Mouse (Mus musculus) left cerebral cortex, postnatal 14 days (tissue): ENCODE results near the gene Sfxn3. TPM values are rescaled to one million over a fixed set of nuclear protein-coding genes. Genes with fewer than 3 reads are reported as not detected.

Source experiments
- DNase-seq, 2 experiments: peaks; one replicate each; pipeline ENCODE4 v3.0.0; 2021 to 2022; ENCODE audit warnings: low spot score in 2 of 2, mixed read lengths in 1 of 2
- intact Hi-C: fragments of 180-260 bp; cut with DNase I; formaldehyde crosslinking; loops from one replicate; pipeline ENCODE4 v1.15.1; 2025
- total RNA-seq, 2 experiments: library from RNA; stranded (reverse); gene quantifications; 2 replicates each; pipeline ENCODE4 v1.2.3; 2021

The Sfxn3 gene
- total RNA-seq, 2 experiments from 2014 or later, result 111 to 115 TPM

DNA sequence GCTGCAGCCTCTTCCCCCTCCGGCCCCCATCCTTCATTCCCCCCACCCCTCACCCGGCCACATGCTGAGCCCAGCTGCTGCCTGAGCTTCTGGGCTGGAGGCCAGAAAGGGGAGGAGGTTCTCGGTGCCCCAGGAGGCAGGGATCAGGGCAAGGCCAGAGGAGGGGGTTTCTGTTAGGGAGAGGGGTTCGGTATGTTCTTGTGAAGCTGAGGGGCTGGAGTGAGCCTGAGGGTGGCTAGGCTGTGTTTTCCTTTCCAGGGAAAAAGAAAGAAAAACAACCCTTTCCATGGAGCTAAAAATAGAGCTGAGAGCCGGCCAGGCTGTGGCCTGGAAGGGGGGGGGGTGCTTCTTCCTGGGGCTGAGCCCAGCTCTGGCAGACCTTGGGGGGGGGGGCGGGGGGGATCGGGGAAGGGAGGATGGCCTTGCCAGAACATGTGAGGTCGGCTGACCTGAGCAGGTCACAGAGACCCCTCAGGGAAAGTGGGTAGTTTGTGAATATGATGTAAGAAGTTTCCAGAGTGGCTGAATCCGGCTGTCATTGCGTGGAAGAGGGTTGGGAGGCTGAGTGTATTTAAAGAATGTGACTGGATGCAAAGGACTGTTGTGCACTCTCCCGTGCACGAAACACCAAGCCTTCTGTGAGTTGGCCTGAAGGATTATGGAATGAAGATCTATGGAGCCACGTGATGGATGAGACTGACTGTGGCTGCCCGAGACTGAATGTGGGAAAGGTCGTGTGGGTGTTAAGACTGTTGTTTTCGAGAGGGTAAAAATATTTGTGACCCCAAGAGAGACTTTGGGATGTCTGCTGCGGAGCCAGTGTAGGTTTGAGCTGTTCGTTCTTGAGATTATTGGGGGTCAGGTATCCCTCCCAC is 30.7 kb upstream of the Sfxn3 start:
- peak; percentile 63 to 85 for DNase-seq
- intact Hi-C loops, result loop anchor here (1.0 kb wide), 1 partner anchor 31 kb away; the partner anchor contains the start of gene Sfxn3

DNA sequence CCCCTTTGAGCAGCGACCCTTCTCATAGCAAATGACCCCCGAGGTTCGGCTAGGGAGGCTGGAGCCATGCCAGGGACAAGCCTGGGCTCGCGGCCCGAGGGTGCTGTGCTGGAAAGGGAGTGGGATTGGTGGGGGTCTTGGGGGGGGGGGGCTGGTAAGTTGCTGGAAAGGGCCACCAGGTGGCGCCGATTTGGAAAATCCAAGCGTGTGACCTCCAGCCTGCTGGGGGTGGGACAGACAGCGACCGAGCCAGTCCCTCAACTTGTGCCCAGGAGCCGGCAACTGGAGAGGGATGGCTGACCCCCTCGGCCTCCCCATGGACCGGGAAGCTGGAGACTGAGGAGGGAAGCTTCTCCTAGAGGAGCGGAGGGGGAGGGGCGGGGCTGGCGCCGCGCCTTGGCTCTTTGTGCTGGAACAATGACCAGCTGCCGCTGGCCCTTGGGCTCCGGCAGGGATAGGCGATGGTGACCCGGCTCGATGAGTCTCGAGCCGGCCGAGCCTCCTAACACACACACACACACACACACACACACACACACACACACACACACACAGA is 30.0 kb upstream of the Sfxn3 start:
- peak; percentile 73 to 82 for DNase-seq
- intact Hi-C loops, result loop anchor here (1.0 kb wide), 1 partner anchor 30 kb away; the partner anchor contains the start of gene Sfxn3

DNA sequence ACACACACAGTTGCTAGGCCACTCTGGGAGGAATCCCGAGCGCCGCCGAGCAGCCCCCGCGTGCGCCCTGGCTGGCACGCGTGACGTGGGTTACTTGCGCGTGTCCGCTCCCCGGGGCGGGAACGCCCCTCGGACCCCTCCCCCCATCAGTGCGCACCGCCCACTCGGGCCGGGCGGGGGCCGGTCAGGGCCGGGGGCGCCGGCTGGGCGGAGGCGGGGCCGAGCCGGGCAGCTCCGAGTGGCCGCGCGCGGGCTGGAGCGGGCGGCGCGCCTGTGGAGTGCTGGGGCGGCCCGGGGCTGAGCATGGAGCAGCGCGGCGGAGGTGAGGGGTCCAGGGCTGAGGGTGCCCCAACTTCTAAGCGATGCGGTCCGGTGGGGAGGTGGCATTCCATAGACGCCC is 29.4 kb upstream of the Sfxn3 start:
- peak; percentile 75 to 90 for DNase-seq
- intact Hi-C loops, result loop anchor here (1.0 kb wide), 1 partner anchor 29 kb away; the partner anchor contains the start of gene Sfxn3

DNA sequence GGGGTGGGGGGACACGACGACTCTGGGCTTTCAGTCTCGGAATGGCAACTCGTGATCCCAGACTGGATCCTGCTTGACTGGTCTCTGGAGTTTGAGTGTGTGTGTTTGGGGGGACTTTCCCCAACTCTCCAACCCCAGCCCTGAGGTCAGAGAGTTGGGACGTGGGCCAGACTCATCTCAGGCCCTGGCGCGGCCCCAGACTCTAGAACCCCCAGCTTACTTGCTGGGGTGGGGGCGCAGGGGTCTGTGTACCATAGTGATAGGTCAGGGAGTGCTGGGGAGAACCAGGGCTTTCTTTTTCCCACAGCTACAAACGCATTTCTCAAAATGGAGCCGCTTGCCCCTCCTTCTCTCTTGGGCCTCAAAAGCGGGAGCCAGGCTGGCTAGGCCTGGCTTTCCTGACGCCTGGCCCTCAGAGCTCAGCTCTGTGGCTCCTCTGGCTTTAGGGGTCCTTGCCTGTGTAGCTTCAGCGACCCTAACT is 28.9 kb upstream of the Sfxn3 start:
- intact Hi-C loops, result no loop called here

DNA sequence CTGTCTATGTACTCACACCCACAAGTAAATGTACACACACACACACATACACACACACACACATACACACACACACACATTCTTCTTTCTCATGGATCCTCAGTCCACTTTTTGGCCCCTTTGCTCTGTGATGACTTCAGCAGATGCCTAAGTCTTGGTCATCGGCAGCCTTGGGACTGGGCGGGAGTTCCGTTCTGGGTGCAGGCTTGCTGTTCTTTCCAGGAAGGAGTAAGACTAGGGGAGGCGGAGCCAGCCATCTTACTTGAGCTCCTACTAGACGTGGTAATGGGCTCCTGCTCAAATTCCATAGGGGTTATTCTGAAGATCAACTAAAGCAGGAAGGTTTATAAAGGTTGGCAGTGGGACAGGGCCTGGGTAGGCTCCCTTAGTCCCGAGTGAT is 27.0 kb upstream of the Sfxn3 start:
- intact Hi-C loops, result no loop called here
- DNase-seq, result no peak

More for the DNA sequence above, 28.9 kb upstream of the Sfxn3 start:
- no peak for DNase-seq

DNA sequence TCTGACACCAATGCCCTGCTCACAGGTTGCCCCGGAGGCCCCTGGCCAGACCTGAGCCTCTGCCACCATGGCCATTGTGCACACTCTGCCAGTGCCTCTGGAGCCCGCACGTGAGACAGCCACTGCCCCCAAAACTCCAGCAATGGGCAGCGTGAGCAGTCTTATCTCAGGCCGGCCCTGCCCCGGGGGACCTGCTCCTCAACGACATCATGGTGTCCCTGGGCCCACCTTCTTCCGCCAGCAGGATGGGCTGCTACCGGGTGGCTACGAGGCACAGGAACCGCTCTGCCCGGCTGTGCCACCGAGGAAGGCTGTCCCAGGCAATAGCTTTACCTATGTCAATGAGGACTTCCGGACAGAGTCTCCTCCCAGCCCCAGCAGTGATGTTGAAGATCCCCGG is 25.9 kb upstream of the Sfxn3 start:
- intact Hi-C loops, result no loop called here
- no peak for DNase-seq

DNA sequence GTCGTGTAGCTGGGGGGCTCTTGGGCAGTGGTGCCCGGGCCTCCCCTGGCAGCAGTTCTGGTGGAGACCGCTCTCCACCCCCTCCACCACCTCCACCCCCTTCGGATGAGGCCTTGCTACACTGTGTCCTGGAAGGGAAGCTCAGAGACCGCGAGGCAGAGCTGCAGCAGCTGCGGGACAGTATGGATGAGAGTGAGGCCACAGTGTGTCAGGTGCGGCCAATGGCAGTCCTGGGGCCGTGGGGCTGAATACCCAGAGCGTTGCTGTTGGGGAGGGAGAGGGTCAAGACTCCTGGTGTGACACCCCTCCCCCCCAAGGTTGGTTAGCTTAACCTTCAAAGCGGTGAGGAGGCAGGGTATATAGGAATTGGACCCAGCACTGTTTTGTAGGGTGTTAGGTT is 23.3 kb upstream of the Sfxn3 start:
- no peak for DNase-seq
- intact Hi-C loops, result no loop called here

DNA sequence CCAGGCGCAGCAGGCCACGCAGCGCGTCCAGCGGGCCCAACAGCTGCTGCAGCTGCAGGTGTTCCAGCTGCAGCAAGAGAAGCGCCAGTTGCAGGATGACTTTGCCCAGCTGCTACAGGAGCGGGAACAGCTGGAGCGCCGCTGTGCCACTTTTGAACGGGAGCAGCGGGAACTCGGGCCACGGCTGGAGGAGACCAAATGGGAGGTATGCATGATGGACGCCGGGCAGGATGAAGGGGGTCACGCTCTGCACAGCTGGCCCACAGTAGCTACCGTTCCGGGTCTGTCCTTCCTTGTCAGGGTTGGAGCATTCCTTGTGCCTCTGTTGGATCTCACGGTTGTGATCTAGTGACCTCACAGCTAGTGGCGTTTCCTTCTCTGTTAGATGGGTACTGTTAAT is 22.5 kb upstream of the Sfxn3 start:
- intact Hi-C loops, result no loop called here
- DNase-seq, result no peak

DNA sequence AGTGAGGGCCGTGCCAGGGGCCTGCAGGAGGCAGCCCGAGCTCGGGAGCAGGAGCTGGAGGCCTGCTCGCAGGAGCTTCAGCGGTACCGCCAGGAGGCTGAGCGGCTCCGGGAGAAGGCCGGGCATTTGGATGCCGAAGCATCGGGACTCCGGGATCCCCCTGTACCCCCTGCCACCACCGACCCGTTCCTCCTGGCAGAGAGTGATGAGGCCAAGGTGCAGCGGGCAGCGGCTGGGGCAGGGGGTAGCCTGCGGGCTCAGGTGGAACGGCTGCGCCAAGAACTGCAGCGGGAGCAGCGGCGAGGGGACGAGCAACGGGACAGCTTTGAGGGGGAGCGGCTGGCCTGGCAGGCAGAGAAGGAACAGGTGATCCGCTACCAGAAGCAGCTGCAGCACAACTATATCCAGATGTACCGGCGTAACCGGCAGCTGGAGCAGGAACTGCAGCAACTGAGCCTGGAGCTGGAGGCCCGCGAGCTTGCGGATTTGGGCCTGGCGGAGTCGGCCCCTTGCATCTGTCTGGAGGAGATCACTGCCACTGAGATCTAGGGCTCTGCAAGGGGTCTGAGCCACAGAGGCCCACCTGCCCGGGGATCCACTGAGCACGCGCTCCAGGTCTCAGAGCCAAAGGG is 21.2 kb upstream of the Sfxn3 start:
- intact Hi-C loops, result no loop called here
- DNase-seq, result no peak

DNA sequence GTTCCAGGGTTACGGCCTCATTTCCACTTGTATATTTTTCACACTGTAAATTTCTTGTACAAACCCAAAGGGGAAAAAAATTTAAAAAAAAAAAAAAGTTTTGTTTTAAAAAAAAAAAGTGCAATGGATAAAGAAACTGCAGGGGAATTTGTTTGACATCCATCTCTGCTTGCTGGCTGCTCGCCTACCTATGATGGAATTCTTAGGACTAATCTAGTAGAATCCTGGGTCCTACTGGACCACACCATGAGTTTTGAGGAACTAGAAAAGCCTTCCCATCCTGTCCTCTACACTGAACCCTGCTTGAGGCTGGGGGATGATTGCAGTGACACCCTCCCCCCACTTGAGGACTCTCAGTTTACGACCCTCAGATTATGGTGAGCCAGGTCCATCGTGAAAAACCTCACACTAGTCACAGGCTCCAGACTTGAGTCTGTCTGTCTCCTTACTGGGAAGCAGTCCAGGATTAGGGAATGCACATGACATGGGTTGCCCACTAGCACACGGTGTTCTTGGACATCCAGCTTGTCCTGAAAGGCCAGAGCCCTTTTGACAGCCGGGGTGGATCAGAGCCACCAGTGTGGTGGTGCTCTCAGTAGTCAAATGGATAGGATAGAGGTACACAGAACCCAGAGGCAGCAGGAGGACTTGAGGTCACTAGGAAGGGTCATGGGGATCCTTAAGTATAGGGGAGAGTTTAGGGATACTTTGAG is 20.2 kb upstream of the Sfxn3 start:
- no peak for DNase-seq
- intact Hi-C loops, result no loop called here

DNA sequence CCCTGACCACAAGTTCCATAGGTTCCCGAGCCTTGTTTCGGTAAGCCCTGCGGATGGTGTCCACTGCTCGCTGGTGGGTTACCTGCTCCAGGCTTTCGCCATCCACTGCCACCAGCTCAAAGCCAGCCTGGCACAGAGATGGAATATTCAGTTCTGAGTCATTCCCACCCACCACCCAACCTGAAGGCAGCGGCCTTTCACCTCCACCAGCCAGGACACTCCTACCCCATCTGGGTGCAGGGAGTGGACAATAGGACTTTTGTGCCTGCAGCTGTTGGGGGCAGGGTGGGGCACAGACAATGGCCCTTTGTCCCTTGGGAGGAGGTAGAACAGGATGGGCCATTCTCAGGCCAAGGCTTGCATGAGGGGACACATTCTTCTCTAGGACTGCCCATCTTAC is 19.5 kb upstream of the Sfxn3 start:
- intact Hi-C loops, result no loop called here
- no peak for DNase-seq

DNA sequence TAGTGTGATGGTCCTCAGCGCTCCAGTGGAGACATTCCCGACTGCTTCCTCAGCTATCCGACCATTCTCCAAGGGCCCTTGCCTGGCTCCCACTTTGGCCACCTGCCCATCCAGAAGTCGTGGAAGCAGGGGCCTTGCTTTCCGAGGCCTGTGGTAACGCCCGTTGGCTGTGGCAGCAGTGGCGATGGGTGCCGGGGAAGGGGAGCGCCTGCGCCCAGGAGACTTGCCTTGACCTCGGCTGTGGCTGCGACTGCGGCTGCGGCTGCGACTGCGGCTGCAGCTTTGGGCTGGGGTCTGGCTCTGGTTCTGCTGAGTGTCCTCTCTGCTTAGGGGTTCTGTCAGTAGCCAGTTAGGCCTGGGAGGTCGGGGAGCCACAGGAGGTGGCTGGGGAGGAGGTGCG is 18.6 kb upstream of the Sfxn3 start:
- intact Hi-C loops, result no loop called here
- no peak for DNase-seq

DNA sequence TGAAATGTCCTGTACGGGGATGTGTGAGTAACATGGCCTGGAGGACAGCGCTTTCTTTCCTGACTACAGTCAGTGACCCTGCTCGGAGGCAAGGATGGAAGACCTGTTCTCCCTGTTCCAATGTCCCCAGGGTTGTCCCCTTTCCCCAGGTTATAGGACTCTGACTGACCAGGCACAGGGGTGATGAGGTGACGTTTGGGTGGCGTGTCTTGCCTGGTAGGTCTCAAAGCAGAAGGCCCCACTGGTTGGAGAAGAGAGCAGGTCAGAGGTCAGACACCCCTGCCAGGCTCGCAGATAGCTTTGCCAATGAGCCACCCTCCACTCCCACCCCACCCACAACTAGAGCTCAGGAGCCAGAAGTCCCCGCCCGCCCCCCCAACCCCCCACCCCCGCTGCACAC is 17.7 kb upstream of the Sfxn3 start:
- DNase-seq, result no peak
- intact Hi-C loops, result no loop called here

DNA sequence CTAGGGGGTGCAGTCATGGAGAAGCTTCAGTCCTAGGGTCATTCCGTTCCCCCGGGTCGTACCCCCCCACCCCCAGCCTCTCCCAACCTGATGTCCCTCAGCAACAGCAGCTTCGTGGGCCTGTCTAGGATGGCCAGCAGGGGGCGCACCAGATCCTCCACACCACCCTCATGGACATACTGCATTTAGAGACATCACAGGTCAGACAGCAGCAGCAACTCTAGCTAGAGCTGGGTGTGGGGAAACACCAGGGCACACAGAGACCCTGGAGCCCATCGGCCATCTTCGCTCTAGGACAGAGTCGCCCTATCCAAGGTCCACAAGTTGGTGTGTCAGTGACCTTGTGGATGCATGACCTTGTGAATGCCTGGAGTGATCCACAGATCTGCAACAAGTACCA is 17.2 kb upstream of the Sfxn3 start:
- intact Hi-C loops, result loop anchor here (2.0 to 5.0 kb wide), 2 partner anchors 17 to 43 kb away; partner anchors contain the start of gene Sema4g
- DNase-seq, result no peak

DNA sequence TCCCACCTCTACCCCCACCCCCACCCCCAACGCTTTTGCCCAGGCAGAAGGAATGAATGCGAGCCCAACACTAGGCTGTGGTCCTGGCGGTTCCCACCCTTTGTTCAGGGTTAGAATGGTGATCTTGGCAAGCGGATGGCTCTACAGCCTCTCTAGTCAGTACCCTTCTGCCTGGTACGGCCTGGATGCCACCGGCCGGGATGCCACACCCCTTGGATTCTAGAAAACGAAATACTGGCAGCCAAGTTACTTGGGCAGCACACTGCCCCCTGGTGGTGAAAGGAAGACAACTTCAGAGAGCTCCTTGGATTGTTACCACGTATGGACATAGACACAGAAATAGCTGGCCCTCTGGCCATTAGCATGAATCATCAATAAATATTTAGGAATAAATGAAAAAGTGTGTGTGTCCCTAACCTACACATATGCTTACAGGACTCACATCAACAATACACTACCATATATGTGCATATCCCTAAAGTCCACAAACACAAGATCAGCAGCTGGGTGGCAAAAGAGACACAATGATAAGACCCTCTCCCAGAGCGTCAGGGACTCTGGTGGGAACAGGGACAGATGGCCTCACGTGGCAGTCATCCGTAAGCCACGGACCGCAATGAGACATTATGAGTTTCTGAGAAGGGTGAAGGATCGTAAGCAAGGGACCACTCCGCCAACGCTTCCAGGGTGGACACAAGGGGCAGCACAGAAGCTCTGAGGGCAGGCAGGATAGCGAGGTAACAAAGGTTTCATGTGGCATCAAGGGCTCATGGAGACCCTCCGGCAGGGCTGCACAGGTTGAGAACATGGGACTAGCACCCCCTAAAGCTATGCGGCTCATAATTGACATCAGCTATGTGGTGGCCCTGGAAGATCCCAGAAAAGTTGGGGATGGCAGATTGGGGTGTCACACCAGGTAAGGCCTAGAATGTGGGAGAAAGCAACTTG is 16.3 kb upstream of the Sfxn3 start:
- DNase-seq, result peak; percentile 88 to 90
- intact Hi-C loops, result loop anchor here (2.0 to 5.0 kb wide), 2 partner anchors 18 to 44 kb away; partner anchors contain the start of gene Sema4g

DNA sequence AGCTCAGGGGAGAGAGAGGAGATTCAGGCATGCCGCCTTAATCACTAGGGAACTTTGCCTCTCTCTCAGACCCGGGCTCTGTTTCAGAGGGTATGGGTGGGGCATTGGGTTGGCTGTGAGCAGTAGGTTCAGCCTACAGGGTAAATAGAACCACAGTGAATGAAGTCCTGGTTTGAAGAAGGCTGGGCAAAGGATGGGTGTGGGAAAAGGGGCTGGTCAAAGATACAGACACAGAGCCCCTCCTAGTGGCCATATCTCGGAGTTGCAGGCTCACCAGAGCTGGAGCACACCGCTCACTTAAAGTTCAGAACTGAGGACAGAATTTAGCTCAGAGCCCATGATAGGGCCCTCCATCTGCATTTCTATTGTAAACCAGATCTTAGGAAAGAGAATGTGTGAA is 15.5 kb upstream of the Sfxn3 start:
- peak; percentile 81 to 86 for DNase-seq
- intact Hi-C loops, result loop anchor here (2.0 to 5.0 kb wide), 2 partner anchors 19 to 44 kb away; partner anchors contain the start of gene Sema4g

DNA sequence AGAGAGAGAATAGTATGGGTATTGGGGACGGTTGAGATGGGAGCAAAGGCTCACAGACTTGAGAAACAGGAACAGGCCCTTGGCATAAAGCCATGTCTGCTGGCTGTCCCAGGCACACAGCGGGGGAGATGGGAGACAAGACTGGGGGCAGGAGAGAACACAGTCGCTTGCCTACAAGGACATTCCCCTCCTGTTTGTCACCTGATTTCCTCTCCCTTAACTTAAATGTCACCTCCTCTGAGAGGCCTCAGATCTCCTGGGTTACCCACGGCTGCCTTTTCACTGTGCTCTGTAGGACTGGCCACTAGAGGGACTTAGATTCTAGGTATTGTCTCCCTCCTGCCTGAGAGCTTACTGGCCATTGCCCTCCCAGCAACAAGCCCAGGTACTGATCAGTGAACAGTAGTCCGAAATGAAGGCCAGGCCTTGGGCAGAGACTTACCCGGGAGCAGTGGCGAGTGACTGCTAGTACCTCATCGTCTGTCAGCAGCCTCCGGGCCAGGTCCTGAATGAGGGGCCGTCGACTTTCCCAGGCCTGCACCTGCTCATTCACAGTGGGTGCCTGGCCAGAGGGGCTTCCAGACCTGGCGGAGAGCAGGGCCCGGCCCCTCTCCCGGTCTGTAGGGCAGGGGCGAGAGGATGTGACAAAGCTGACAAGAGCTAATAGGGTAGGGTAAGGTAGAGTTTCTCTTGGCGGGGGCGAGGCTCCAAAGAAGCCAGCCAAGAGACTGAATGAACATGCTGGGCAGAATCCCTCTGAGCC is 14.6 kb upstream of the Sfxn3 start:
- intact Hi-C loops, result loop anchor here (5.0 kb wide), 1 partner anchor 45 kb away; the partner anchor contains the start of gene Sema4g
- DNase-seq, result no peak

DNA sequence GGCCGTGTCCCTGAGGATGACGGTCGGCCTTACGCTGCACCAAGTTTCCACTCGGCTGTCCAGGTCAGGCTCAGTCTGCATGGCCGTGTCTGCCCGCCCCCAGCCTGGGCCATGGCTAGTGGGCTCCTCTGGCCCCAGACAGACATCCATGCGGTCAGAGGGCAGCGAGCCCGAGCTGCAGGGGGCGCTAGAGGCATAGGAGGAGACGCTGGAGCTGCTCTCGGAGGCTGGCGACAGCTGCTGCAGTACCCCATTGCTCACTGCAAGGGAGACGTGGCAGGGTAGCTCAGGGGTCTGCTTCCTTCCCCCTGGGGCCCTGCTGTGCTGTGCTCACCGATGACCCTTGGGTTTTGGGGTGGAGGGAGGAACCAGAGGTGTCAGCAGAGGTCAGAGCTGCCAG is 10.4 kb upstream of the Sfxn3 start:
- intact Hi-C loops, result no loop called here
- DNase-seq, result no peak
